Mouse (Mus musculus) olfactory bulb, adult 2 months (tissue): ENCODE measurements around the gene Mettl16.

Experiments
- CTCF ChIP-seq: fragments of 200-500 bp; IDR thresholded peaks from 2 replicates; pipeline ENCODE4 v1.5.1; 2012; ENCODE audit warnings: low read depth, mild to moderate bottlenecking, low read length, moderate library complexity; ENCODE audit not compliant: insufficient read depth
- POLR2A ChIP-seq: fragments of 200-500 bp; IDR thresholded peaks from 2 replicates; pipeline ENCODE4 v1.6.1; 2012; ENCODE audit warnings: mild to moderate bottlenecking, low read depth, low read length, moderate library complexity; ENCODE audit not compliant: insufficient read depth

DNA sequence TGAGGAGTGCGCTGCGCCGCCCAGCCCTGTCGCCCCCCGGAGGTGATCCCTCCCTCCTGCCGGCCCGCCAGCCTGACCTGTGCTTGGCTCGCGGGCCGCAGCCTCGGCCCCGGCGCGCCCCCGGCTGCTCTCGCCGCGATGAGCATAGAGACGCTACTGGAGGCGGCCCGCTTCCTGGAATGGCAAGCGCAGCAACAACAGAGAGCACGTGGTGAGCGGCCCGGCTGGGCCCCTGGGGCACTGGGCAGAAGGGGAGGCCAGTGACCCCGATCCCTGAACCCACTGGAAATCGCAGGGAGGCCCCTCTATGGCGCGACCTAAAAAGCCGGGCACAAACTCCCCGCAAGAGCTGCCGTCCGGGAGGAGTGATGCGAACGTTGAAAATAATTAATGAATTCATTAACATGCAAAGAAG is 60.6 kb downstream of the Mettl16 start:
- TF ChIP-seq POLR2A: no peak
- no peak for TF ChIP-seq CTCF
